Mouse (Mus musculus): ENCODE measurements around the gene Lypla2.

The Lypla2 gene

GRCm38 (mm10) chr4:135976146-135976545 is 3.7 kb upstream of the Lypla2 start:
- in situ Hi-C loops (cut with MboI, MseI) = no loop called here

- in situ Hi-C loops (cut with MboI, MseI) = loop anchor here in 1 of 2 experiments (25.0 kb wide), 1 partner anchor 189 kb away; the partner anchor contains the start of gene E2f2
Measured at GRCm38 (mm10) chr4:135972911-135973811, 735 bp upstream of the Lypla2 start.

- in situ Hi-C loops (cut with MboI, MseI) = loop anchor here in 1 of 2 experiments (25.0 kb wide), 1 partner anchor 190 kb away; the partner anchor contains the start of gene E2f2
Measured at GRCm38 (mm10) chr4:135971805-135972555, 446 bp downstream of the Lypla2 start.

- in situ Hi-C loops (cut with MboI, MseI) = loop anchor here in 1 of 2 experiments (25.0 kb wide), 1 partner anchor 192 kb away; the partner anchor contains the start of gene E2f2
Measured at GRCm38 (mm10) chr4:135970585-135970984, 1.8 kb downstream of the Lypla2 start.

GRCm38 (mm10) chr4:135969070-135969750 is 3.2 kb downstream of the Lypla2 start:
- in situ Hi-C loops (cut with MboI, MseI) = loop anchor here in 1 of 2 experiments (25.0 kb wide), 1 partner anchor 193 kb away; the partner anchor contains the start of gene E2f2

GRCm38 (mm10) chr4:135968271-135968869 is 4.1 kb downstream of the Lypla2 start:
- in situ Hi-C loops (cut with MboI, MseI) = loop anchor here in 1 of 2 experiments (25.0 kb wide), 1 partner anchor 194 kb away; the partner anchor contains the start of gene E2f2

GRCm38 (mm10) chr4:135967086-135967760 is 5.2 kb downstream of the Lypla2 start:
- in situ Hi-C loops (cut with MboI, MseI) = loop anchor here in 1 of 2 experiments (25.0 kb wide), 1 partner anchor 195 kb away; the partner anchor contains the start of gene E2f2

DNA sequence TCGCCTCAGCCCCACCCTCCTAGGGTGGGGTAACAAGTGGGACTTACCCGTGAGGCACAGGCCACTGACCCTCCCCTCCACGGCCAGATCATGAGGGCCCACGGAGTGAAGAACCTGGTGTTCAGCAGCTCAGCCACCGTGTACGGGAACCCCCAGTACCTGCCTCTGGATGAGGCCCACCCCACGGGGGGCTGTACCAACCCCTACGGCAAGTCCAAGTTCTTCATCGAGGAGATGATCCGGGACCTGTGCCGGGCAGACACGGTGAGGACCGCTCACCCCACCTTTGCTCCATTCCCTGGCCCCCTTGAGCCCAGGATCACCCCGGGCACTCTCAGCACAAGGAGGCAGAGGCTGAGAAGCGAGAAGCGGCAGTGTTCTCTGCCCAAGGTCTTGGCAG is 6.1 kb downstream of the Lypla2 start:
- in situ Hi-C loops (cut with MboI, MseI) = loop anchor here in 1 of 2 experiments (25.0 kb wide), 1 partner anchor 196 kb away; the partner anchor contains the start of gene E2f2

- in situ Hi-C loops (cut with MboI, MseI) = loop anchor here in 1 of 2 experiments (25.0 kb wide), 1 partner anchor 197 kb away; the partner anchor contains the start of gene E2f2
Measured at GRCm38 (mm10) chr4:135965113-135965512, 7.3 kb downstream of the Lypla2 start.

GRCm38 (mm10) chr4:135964426-135964825 is 8.0 kb downstream of the Lypla2 start:
- in situ Hi-C loops (cut with MboI, MseI) = loop anchor here in 1 of 2 experiments (25.0 kb wide), 1 partner anchor 198 kb away; the partner anchor contains the start of gene E2f2

GRCm38 (mm10) chr4:135963457-135964193 is 8.8 kb downstream of the Lypla2 start, which contains the start of gene Gale:
Gene Gale, plus strand, starts transcription at chr4:135963727.
- in situ Hi-C loops (cut with MboI, MseI) = loop anchor here in 1 of 2 experiments (25.0 kb wide), 1 partner anchor 199 kb away; the partner anchor contains the start of gene E2f2

GRCm38 (mm10) chr4:135962946-135963345 is 9.5 kb downstream of the Lypla2 start:
- in situ Hi-C loops (cut with MboI, MseI) = loop anchor here in 1 of 2 experiments (25.0 kb wide), 1 partner anchor 199 kb away; the partner anchor contains the start of gene E2f2

- in situ Hi-C loops (cut with MboI, MseI) = loop anchor here in 1 of 2 experiments (25.0 kb wide), 1 partner anchor 200 kb away; the partner anchor contains the start of gene E2f2
Measured at GRCm38 (mm10) chr4:135962198-135962597, 10.2 kb downstream of the Lypla2 start.

- in situ Hi-C loops (cut with MboI, MseI) = loop anchor here in 1 of 2 experiments (25.0 kb wide), 1 partner anchor 201 kb away; the partner anchor contains the start of gene E2f2
Measured at GRCm38 (mm10) chr4:135961709-135962108, 10.7 kb downstream of the Lypla2 start.

- in situ Hi-C loops (cut with MboI, MseI) = loop anchor here in 1 of 2 experiments (25.0 kb wide), 1 partner anchor 202 kb away; the partner anchor contains the start of gene E2f2
Measured at GRCm38 (mm10) chr4:135960717-135961116, 11.7 kb downstream of the Lypla2 start.

GRCm38 (mm10) chr4:135958354-135958753 is 14.1 kb downstream of the Lypla2 start:
- in situ Hi-C loops (cut with MboI, MseI) = loop anchor here in 1 of 2 experiments (25.0 kb wide), 1 partner anchor 204 kb away; the partner anchor contains the start of gene E2f2

DNA sequence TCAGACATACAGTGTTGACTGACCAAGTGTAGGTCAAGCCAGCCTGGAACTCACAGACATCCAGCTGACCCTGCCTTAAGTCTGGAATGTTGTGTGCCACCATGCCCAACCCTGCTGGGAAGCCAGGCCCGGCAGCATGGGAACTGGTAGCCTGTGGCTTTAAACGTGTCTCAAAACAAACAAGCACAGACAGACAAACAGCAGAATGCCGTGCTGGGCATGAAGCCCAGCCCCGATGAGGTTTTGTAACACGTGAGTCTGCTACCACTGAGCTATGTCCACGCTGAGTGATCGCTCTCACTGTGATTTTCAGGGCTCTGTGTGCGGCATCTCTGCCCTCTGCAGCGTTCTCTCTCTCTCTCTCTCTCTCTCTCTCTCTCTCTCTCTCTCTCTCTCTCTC is 16.5 kb downstream of the Lypla2 start:
- in situ Hi-C loops (cut with MboI, MseI) = loop anchor here in 1 of 2 experiments (25.0 kb wide), 1 partner anchor 206 kb away; the partner anchor contains the start of gene E2f2

DNA sequence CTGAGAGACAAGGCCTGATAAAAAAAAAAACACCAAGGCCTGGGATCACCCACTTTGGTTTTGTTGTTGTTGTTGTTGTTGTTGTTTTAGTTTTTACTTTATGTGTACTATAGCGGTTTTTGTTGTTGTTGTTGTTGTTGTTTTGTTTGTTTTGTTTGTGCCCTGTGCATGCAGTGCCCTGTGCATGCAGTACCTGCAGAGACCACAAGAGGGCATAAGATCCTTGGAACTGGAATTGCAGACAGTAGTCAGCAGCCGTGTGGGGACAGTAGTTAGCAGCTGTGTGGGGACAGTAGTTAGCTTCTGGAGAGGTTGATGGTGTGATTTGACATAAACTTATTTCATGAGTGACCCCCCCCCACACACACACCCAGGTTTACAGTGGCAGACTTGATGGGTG is 18.2 kb downstream of the Lypla2 start:
- in situ Hi-C loops (cut with MboI, MseI) = loop anchor here in 1 of 2 experiments (25.0 kb wide), 1 partner anchor 208 kb away; the partner anchor contains the start of gene E2f2
